Mouse (Mus musculus): Measurements from ENCODE around the gene Acot2.
A peak's percentile ranks its signal among the peaks of the same experiment; 100 is the strongest.

DNA sequence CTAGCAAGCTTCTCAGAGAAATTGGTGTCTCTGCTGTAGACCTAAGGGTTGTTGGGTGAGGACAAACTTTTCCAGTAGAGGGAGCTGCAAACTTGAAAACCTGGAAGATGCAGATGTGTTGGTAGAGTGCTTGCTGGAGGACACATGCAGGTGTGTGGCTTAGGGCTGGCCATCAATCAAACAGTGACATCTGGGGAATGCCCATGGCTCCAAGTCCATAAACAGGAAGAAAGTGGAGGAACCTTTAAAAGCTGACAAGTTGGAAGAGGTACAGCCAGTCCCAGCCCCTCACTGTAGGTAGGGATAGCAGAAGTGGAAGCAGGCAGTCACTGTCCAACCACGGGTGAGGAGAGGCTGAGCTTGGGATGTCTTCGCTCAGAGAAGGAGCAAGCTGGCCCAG lies 15.5 kb upstream of the Acot2 start:
- TF ChIP-seq POLR2A (IDR thresholded peaks at IDR 0.05; ENCODE audit: low read depth, low read length) = no peak
- TF ChIP-seq CTCF (conservative IDR thresholded peaks at IDR 0.05; ENCODE audit: insufficient read depth, insufficient read length, low read depth, low read length) = peak; percentile 70
